Mouse (Mus musculus): Measurements from ENCODE around the gene Ankrd61. TPM values are rescaled to one million over a fixed set of nuclear protein-coding genes. Genes with fewer than 3 reads are reported as not detected.

The Ankrd61 gene
- polyA plus RNA-seq, 1 experiment, result not detected

- Histone ChIP-seq H3K4me3 (ENCODE audit: low read depth, low read length) (no peak overlapping the region), H3K27ac (ENCODE audit: insufficient read depth, low read length) (no peak overlapping the region), H3K27me3 (ENCODE audit: control insufficient read depth, insufficient read depth, low read length, poor library complexity, severe bottlenecking) (no peaks in the 10 kb centered on the region), H3K36me3 (ENCODE audit: control insufficient read depth, insufficient read depth, low read length, poor library complexity, severe bottlenecking) (peaks cover 63% of the 10 kb centered on the region), H3K9ac (ENCODE audit: low read depth, poor library complexity, severe bottlenecking) (no peak overlapping the region), H3K9me3 (replicated peaks; ENCODE audit: control insufficient read depth, insufficient read depth, low read length, poor library complexity, severe bottlenecking) (no peaks in the 10 kb centered on the region; the same call in 1 of the 2 replicates), H3K4me1 (ENCODE audit: control insufficient read depth, insufficient read depth, low read length) (no peaks in the 10 kb centered on the region)
- TF ChIP-seq POLR2A (IDR thresholded peaks at IDR 0.05; ENCODE audit: insufficient read depth, low read length), result no peak
- no peak for TF ChIP-seq EP300 (IDR thresholded peaks at IDR 0.05; ENCODE audit: insufficient read depth, low read depth, low read length)
- TF ChIP-seq CTCF (IDR thresholded peaks at IDR 0.05; ENCODE audit: low read depth, low read length), result no peak
These were observed 27.4 kb upstream of the Ankrd61 start for GRCm38 (mm10) chr5:143924781-143925452.

DNA sequence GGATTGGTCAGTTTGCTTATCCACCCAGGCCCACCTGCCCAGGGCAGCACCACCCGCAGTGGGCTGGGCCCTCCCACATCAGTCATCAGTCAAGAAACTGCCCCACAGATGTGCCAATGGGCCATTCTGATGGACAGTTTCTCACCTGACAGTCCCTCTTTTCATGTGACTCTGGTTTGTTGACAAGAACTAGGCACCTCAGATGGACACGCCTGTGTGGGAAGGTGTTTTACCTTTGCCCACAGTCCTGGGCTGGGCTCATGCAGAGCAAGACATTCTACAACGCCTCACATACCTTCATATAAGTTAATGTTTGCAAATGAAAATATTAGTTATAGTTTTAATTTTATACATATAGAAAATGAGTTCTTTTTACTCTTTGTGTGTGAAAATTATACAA, 20.6 kb upstream of the Ankrd61 start:
- no peaks in the 10 kb centered on the region for H3K9me3 ChIP-seq (replicated peaks; ENCODE audit: control insufficient read depth, insufficient read depth, low read length, poor library complexity, severe bottlenecking)
- no peak overlapping the region for H3K4me3 ChIP-seq (ENCODE audit: low read depth, low read length)
- TF ChIP-seq CTCF (IDR thresholded peaks at IDR 0.05; ENCODE audit: low read depth, low read length) (no peak), EP300 (IDR thresholded peaks at IDR 0.05; ENCODE audit: insufficient read depth, low read depth, low read length) (no peak), POLR2A (IDR thresholded peaks at IDR 0.05; ENCODE audit: insufficient read depth, low read length) (no peak)
- H3K27ac ChIP-seq (ENCODE audit: insufficient read depth, low read length), result no peak overlapping the region
- H3K36me3 ChIP-seq (ENCODE audit: control insufficient read depth, insufficient read depth, low read length, poor library complexity, severe bottlenecking), result peaks cover 49% of the 10 kb centered on the region
- no peak overlapping the region for H3K9ac ChIP-seq (ENCODE audit: low read depth, poor library complexity, severe bottlenecking)
- H3K27me3 ChIP-seq (ENCODE audit: control insufficient read depth, insufficient read depth, low read length, poor library complexity, severe bottlenecking), result no peaks in the 10 kb centered on the region
- H3K4me1 ChIP-seq (ENCODE audit: control insufficient read depth, insufficient read depth, low read length), result no peaks in the 10 kb centered on the region

DNA sequence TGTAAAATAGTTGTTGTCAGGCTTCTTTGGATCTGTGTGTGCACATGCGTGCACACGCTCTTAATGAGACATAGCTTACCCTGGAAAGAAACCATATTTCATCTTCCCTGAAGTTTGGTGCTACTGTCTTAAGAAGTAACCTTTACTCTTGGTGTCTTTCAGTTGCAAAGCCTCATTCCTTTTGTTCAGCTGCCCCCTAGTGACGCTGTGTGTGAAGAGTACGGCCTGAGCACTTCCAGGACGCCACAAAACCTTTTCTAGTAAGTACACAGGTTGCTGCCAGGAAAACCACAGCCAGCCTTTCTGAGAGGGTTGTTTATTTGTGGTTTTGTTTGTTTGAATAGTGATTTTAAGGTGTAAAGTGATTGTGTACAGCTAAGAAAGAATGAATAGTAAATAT, 19.9 kb upstream of the Ankrd61 start:
- peaks cover 43% of the 10 kb centered on the region for H3K36me3 ChIP-seq (ENCODE audit: control insufficient read depth, insufficient read depth, low read length, poor library complexity, severe bottlenecking)
- H3K9me3 ChIP-seq (replicated peaks; ENCODE audit: control insufficient read depth, insufficient read depth, low read length, poor library complexity, severe bottlenecking), result no peaks in the 10 kb centered on the region

GRCm38 (mm10) chr5:143916221-143916620, 18.7 kb upstream of the Ankrd61 start:
- H3K27ac ChIP-seq (ENCODE audit: insufficient read depth, low read length), result no peak overlapping the region
- TF ChIP-seq POLR2A (IDR thresholded peaks at IDR 0.05; ENCODE audit: insufficient read depth, low read length), result no peak
- TF ChIP-seq CTCF (IDR thresholded peaks at IDR 0.05; ENCODE audit: low read depth, low read length), result no peak
- TF ChIP-seq EP300 (IDR thresholded peaks at IDR 0.05; ENCODE audit: insufficient read depth, low read depth, low read length), result no peak
- H3K9ac ChIP-seq (ENCODE audit: low read depth, poor library complexity, severe bottlenecking), result no peak overlapping the region
- H3K4me1 ChIP-seq (ENCODE audit: control insufficient read depth, insufficient read depth, low read length), result no peaks in the 10 kb centered on the region
- no peak overlapping the region for H3K4me3 ChIP-seq (ENCODE audit: low read depth, low read length)
- no peaks in the 10 kb centered on the region for H3K9me3 ChIP-seq (replicated peaks; ENCODE audit: control insufficient read depth, insufficient read depth, low read length, poor library complexity, severe bottlenecking)
- no peaks in the 10 kb centered on the region for H3K27me3 ChIP-seq (ENCODE audit: control insufficient read depth, insufficient read depth, low read length, poor library complexity, severe bottlenecking)
- H3K36me3 ChIP-seq (ENCODE audit: control insufficient read depth, insufficient read depth, low read length, poor library complexity, severe bottlenecking), result peaks cover 37% of the 10 kb centered on the region

More for the DNA sequence above, 19.9 kb upstream of the Ankrd61 start:
- no peak overlapping the region for H3K9ac ChIP-seq (ENCODE audit: low read depth, poor library complexity, severe bottlenecking)
- H3K27me3 ChIP-seq (ENCODE audit: control insufficient read depth, insufficient read depth, low read length, poor library complexity, severe bottlenecking), result no peaks in the 10 kb centered on the region
- no peak overlapping the region for H3K4me3 ChIP-seq (ENCODE audit: low read depth, low read length)
- no peak overlapping the region for H3K27ac ChIP-seq (ENCODE audit: insufficient read depth, low read length)
- no peaks in the 10 kb centered on the region for H3K4me1 ChIP-seq (ENCODE audit: control insufficient read depth, insufficient read depth, low read length)
- TF ChIP-seq EP300 (IDR thresholded peaks at IDR 0.05; ENCODE audit: insufficient read depth, low read depth, low read length) (no peak), CTCF (IDR thresholded peaks at IDR 0.05; ENCODE audit: low read depth, low read length) (peak; percentile 56)

DNA sequence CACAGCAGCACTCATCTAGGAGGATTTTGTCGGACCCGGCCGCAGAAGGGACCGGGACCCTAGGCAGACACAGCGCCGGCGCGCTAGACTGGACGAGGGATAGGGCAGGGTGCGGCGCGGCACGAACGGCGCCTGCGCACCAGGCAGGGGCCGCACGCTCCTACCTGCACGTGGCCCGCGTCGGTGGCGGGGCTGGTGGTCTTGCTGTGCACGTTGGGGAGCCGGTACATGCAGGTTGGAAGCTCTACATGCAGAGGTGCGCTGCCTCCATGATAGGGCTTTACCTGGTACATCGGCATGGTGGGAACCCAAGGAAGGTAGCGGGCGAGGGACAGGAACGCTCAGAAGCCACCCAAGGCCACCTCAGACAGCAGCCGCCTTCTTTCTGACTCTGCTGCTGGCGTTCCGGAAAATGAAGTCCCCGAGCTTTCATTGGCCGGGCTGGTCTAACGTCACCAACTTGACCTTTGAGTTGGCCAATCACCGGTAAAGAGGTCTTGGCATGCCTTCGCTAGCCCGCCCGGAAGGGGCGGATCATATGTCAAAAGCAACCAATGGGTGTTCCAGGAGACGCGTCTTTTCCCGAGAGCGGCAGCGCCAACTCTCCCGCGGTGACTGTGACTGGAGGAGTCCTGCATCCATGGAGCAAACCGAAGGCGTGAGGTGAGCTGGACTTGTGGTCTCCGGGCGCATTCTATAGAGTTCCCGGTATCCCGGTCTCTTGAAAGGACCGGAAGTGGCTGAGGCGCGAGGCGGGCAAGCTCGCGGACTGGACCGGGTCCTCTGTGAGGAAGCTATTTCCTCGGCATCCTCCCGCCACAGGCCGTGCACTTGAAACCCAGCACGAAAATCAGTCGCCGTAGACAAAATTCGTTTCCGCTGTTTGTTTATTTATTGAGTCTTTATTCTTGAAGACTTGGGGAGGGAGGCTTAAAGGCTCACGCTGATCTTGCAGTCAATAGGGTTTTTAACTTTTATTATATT, 12.2 kb upstream of the Ankrd61 start, which contains the start of the genes Aimp2 and Pms2:
TSS of gene Aimp2 (minus strand) at position 431 of the 984 bp plus-strand sequence.
TSS of gene Pms2 (plus strand) at position 548 of the 984 bp plus-strand sequence.
- Histone ChIP-seq H3K4me3 (ENCODE audit: low read depth, low read length) (peak within 1 kb of the TSS; percentile 75), H3K36me3 (ENCODE audit: control insufficient read depth, insufficient read depth, low read length, poor library complexity, severe bottlenecking) (peaks cover 14% of the 10 kb centered on the region; the same call in 1 of the 2 replicates), H3K27me3 (ENCODE audit: control insufficient read depth, insufficient read depth, low read length, poor library complexity, severe bottlenecking) (no peaks in the 10 kb centered on the region), H3K4me1 (ENCODE audit: control insufficient read depth, insufficient read depth, low read length) (no peaks in the 10 kb centered on the region), H3K27ac (ENCODE audit: insufficient read depth, low read length) (no peak within 1 kb of the TSS), H3K9ac (ENCODE audit: low read depth, poor library complexity, severe bottlenecking) (peak within 1 kb of the TSS; percentile 87), H3K9me3 (replicated peaks; ENCODE audit: control insufficient read depth, insufficient read depth, low read length, poor library complexity, severe bottlenecking) (no peaks in the 10 kb centered on the region)
- TF ChIP-seq EP300 (IDR thresholded peaks at IDR 0.05; ENCODE audit: insufficient read depth, low read depth, low read length), result 0 out of 2 replicates have a peak, but pooled peaks have one; percentile 30
- TF ChIP-seq CTCF (IDR thresholded peaks at IDR 0.05; ENCODE audit: low read depth, low read length), result no peak
- peak; percentile 46 for TF ChIP-seq POLR2A (IDR thresholded peaks at IDR 0.05; ENCODE audit: insufficient read depth, low read length)

All from ES-Bruce4 (cell line).